ENCODE assay signal across 8 mouse cellular contexts in genomic region chr13:98815147-98815785, GRCm38 (mm10). TPM values are rescaled to one million over a fixed set of nuclear protein-coding genes. Genes with fewer than 3 reads are reported as not detected.
A peak's percentile ranks its signal among the peaks of the same experiment; 100 is the strongest.
DNase-seq lines count a peak whose midpoint lies in the region; ATAC-seq and TF ChIP-seq lines count a peak whose summit lies in the region.

Gene Fcho2 (minus strand): TSS chr13:98815449.

- ATAC-seq in forebrain, embryonic 15.5 days (replicated peaks), result peak; percentile 98
- peak; percentile 65 for ATAC-seq in neutrophil, adult 5-6 weeks (ENCODE audit: extremely low read depth, insufficient number of reproducible peaks, low FRiP score, poor library complexity, severe bottlenecking)

- peak; percentile 30; the same call in 1 of the 2 replicates for TF ChIP-seq CTCF in lung, adult 2 months (IDR thresholded peaks at IDR 0.05; ENCODE audit: insufficient read depth, low read length)

- DNase-seq in ES-CJ7 (ENCODE audit: low read depth, low spot score), result peak; percentile 97
- DNase-seq in cerebellum, adult 11 months, result peak; percentile 95
- DNase-seq in heart, postnatal 25 days (ENCODE audit: low spot score), result peak; percentile 99
- DNase-seq in layer of hippocampus, adult 18-20 months (ENCODE audit: low spot score in 2 of 2), result peak; percentile 94 to 95
- peak; percentile 98 for DNase-seq in lung, adult 2 months
- peak; percentile 89 to 91 for DNase-seq in thymus, adult 18-20 months

- peak within 1 kb of the TSS; percentile 90 for H3K27ac ChIP-seq in forebrain, embryonic 15.5 days (replicated peaks)

- under 1% methylated on average over 55 of the region's 61 CpGs for WGBS in forebrain, embryonic 15.5 days
- under 1% methylated on average over 61 of the region's 61 CpGs for WGBS in lung, adult 2 months

- intact Hi-C loops in heart, postnatal 25 days (cut with DNase I), result loop anchor here (5.0 kb wide), 1 partner anchor 42 kb away; no protein-coding TSS in a partner anchor

- peak within 1 kb of the TSS; percentile 87 for H3K9ac ChIP-seq in forebrain, embryonic 15.5 days (replicated peaks)

- peak within 1 kb of the TSS; percentile 49 for H3K4me2 ChIP-seq in forebrain, embryonic 15.5 days (replicated peaks)

- peak; percentile 80; the same call in 1 of the 2 replicates for TF ChIP-seq POLR2A in lung, adult 2 months (IDR thresholded peaks at IDR 0.05; ENCODE audit: borderline replicate concordance, extremely low read depth, low read depth, low read length)

- peak within 1 kb of the TSS; percentile 86 for H3K4me3 ChIP-seq in forebrain, embryonic 15.5 days
- H3K4me3 ChIP-seq in lung, adult 2 months (replicated peaks; ENCODE audit: extremely low read depth, low read depth, low read length), result peak within 1 kb of the TSS; percentile 85

- H3K4me1 ChIP-seq in forebrain, embryonic 15.5 days, result peaks cover 16% of the 10 kb centered on the region
- H3K4me1 ChIP-seq in lung, adult 2 months (ENCODE audit: control insufficient read depth, insufficient read depth, low read length), result peaks cover 20% of the 10 kb centered on the region

- H3K9me3 ChIP-seq in forebrain, embryonic 15.5 days, result no peaks in the 10 kb centered on the region

- H3K27me3 ChIP-seq in forebrain, embryonic 15.5 days, result no peaks in the 10 kb centered on the region

- no peaks in the 10 kb centered on the region for H3K36me3 ChIP-seq in forebrain, embryonic 15.5 days

RNA-seq across cellular contexts. Expression of gene Fcho2, which starts in this region (rescaled TPM):
- 29.2 and 30.6 TPM in 2 replicates for polyA plus RNA-seq in forebrain, embryonic 15.5 days (2015; fragmentation: Nextera tagmentation; extraction: Ambion mirVana)
- 10 to 100 TPM; 33.7 to 40.2 TPM for total RNA-seq in heart, postnatal 25 days (2021)
- total RNA-seq in layer of hippocampus, adult 18-20 months (2021), result 10 to 100 TPM; 37.6 to 38.9 TPM
- polyA plus RNA-seq in lung, adult 2 months (2012; rRNA removed), result 16.0 and 21.1 TPM in 2 replicates
- 81.6 and 93.2 TPM in 2 replicates for total RNA-seq in neutrophil, adult 5-6 weeks (2017)

Comparison
In these comparisons a context has a peak if more than half of its experiments do, and no peak if none do; other contexts are left out.
1. Peak in every context shown above with its lines: DNase-seq, ATAC-seq, H3K4me3 ChIP-seq and H3K27ac ChIP-seq.